Mouse (Mus musculus) neutrophil, adult 5-6 weeks (primary cell): Measurements from ENCODE around the gene Stx8. TPM values are rescaled to one million over a fixed set of nuclear protein-coding genes. Genes with fewer than 3 reads are reported as not detected.

Source experiments
- ATAC-seq: fragments of 151-379, 151-347 bp; 2 replicates; pipeline ENCODE4 v1.8.0; 2017; ENCODE audit warnings: mild to moderate bottlenecking, moderate TSS enrichment; ENCODE audit not compliant: insufficient number of reproducible peaks, poor library complexity, low FRiP score, severe bottlenecking; ENCODE audit errors: extremely low read depth
- total RNA-seq: library from RNA; stranded (forward); fragments of 200-1000 nt; gene quantifications from 2 replicates; pipeline ENCODE4 v1.2.3, GENCODE M21; 2017

Gene Stx8
- total RNA-seq, 1 experiment from 2014 or later, result 43.9 TPM

DNA sequence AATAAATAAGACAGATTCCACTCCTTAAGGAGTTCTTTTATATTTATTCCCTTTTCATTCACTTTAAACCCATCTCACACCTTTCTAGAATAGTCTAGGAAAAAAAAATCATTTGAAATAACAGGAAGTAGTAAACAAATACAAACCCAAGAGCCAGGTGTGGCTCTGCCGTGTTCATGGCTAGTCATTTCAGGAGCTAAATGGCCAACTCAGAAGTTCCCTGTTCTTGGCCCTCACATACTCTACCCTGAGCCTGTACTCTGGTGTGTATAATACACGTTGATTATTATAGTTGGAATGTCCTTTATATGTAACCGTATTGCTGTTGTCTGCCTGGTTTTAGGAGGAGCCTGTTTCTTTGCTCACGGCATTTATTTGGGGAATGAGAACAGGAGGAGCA, 152.7 kb downstream of the Stx8 start:
- no peak for ATAC-seq

DNA sequence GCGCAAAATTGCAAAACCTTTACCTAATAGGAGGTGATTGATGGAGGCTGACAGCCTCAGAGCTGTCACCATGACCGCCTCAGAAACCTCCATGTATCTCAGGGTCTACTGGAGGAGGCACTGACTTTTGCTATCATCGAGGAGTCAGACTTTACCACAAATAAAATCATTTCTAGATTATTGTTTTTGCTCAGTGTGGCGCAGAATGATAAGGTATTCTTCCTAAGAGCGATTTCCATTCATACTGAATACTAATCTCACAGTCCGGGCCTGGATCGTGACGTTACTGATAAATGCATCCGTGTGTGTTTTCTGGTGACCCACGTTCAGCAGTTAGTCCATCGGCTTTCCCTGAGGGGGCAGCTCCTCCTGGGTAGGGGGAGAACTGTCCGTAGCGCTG, 153.1 kb downstream of the Stx8 start:
- no peak for ATAC-seq

DNA sequence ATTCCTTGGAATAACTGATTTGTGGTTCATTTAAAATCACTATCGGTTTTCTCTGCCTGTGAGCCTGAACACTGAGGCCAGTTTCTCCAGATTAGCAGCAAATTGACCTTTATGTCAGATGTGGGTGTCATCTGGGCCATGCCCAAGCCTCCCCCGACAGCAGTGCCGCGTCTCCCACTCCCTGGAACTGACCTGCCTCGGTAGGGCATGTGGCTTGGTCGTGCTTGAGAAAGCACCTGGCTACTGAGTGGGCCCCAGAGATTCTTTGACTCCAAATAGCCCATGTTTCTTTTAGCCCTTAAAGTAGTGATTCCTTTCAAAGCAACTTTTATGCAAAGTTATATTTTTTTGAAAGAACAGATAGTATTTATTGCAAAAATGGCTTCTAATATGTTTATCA, 155.3 kb downstream of the Stx8 start:
- ATAC-seq, result no peak

DNA sequence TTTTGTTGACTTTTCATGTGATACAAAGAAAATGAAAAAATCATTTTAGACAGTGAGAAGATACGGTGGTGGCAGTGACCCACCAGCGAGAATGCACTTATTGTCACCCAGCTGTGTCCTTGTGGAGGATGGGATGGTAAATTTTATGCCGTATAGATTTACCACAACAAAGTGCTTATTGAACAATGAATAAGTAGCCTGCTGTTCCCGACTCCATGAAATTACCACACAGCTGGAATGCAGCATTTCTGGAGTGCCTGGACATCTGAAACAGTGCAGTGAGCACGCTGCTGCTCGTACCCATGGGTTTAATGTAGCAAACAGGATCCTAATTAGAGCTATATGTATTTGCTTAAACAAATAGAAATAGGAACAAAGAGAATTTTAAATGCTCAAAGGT, 155.7 kb downstream of the Stx8 start:
- ATAC-seq, result no peak

DNA sequence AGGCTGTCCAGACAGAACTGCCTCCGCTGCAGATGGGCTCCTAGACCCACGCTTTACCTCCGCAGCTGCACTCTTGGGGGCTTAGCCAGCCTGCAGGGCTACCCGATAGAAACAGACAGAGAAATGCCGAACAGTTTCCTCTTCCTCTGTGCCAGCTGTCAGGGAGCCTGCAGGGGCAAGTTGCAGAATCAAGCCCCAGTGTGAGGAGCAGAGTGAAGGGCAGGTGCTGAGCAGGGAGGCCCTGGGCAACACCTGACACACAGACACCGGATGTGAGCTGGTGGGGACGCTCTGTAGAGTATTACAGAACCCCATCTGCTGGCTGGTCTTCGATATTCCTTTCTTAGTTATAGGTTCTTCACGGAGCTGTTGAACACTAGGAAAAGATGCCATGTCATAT, 160.1 kb downstream of the Stx8 start:
- no peak for ATAC-seq

DNA sequence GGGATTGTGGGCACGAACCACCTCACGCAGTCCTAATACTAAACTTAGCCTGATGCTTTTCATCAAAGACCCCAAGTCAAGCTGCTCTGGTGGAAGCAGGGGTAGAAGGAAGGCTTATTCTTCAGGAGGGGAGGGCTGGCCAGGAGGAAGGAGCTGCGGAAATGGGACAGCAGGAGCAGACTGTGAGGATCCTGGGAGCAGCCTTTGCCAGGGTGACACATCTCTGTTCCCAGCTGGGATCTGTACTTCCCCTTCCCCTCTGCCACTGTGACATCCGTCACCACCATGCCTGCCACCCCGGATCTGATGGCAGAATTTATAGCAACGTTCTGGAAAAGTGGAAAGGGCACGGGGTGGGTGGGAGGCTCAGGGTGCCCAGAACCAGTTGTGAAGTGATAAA, 168.5 kb downstream of the Stx8 start:
- no peak for ATAC-seq

DNA sequence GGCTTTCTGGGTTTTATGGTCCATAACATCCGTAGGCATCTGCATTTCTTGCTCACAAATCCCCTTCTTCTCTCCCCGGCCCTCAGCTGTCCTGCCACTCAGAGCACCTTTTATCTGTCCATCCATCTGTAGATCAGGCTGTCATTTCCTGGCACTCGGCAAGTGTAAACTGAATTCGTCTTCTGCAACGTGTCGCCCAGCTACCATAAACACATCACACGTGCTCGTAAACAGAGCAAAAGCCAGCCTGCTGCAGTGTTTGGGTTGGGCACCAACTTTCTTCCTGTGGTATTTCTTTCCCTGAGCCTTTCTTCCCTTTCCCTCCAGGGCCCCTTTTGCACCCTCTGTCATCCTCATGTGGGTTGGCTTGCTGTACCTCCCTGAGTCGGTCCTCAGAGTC, 169.4 kb downstream of the Stx8 start:
- ATAC-seq, result no peak

DNA sequence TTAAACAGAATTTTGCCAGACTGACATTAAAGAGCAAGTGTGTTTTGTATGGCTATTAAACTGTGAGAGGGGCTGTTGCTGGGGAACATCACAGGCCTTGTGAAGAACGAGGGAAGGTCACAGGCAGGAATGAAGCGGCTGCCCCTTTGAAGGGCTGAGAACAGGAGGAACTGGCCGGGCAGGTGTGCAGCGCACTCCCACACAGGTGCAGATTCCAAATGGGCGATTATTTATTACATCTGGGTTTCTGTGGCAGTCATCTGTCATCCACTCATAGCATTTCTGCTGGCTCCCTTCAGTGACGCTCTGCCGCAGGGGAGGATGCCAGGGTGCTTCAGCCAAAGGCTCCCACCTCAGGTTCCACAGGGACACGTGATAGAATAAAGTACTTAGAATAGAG, 170.7 kb downstream of the Stx8 start:
- no peak for ATAC-seq

DNA sequence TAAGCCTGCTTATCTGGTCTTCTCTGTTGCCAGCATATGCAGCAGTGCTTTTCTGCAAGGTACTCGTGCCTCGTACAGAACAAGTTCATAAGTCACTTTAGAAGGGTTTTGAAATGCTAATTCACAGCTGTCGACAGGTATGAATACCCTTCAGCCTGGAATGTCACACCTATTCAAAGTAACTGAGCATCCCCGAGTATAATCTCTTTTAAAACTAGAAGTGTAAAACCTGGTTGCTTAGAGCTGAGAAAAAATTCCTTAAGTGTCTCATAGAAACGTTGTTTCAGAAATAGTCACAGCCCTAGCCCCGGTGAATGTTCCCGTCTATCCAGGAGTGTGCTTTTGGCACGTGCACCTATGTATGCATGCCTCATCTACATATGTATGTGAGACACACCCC, 176.3 kb downstream of the Stx8 start:
- no peak for ATAC-seq

DNA sequence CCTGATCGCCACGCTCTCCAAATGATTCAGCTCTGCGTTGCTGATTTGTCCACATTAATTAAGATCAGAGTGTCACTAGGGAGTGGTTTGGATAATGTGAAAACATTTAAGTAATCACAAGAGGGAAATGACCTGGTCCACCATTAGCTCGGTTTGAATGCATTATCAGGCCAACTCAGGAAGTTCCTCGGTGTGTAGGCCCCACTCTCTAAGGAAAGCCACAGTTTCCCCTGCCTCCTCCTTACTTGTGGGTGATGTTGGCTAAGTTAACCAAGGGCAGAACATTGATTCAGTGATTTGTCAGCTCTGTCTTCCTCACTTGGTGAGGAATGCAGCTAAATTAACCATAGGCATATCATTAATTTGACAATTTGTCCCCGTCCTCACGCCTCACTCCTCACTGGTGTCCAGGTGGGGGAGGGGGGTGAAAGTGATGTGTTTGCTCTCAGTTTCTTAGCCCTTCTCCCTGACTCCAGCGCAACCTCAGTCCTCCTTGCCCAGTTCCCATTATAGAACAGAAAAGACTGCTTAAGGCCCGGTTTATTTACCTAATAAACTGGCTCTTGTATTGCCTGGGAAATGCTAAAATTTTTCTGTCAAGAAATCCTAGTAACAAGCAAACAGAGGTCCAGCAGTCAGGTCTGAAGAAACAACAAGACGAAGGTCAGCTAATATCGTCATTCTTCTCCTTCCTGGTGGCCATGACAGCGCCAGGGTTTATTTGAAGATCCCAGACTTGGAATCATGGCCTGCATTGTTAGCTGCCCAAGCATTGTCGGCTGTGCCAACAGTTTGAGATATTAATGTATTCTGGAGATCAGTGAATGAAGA, 178.5 kb downstream of the Stx8 start:
- ATAC-seq, result no peak

DNA sequence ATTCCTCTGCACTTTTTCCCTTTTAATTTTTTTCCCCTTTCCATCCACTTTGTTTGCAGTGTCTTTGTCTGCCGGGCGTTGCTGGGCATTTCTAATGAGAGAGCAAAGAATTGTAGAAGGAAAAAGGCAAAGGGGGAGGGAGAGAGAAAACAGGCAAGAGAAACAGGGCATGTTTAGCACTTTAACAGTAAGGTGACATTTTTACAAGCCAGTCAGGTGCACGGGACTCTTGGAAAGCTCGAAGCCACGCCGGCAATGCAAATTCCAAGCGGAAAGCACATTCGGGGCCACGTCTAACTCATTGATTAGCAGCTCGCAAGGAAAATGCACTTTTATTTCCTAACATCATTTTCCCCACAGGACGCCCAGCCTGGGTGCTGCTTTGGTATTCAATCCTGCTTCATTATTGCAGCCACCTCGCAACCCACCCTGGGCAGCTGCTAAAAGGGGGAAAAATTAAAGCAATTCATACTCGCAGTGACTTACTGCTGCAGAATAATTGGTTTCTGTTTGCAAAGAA, 179.1 kb downstream of the Stx8 start:
- ATAC-seq, result no peak

DNA sequence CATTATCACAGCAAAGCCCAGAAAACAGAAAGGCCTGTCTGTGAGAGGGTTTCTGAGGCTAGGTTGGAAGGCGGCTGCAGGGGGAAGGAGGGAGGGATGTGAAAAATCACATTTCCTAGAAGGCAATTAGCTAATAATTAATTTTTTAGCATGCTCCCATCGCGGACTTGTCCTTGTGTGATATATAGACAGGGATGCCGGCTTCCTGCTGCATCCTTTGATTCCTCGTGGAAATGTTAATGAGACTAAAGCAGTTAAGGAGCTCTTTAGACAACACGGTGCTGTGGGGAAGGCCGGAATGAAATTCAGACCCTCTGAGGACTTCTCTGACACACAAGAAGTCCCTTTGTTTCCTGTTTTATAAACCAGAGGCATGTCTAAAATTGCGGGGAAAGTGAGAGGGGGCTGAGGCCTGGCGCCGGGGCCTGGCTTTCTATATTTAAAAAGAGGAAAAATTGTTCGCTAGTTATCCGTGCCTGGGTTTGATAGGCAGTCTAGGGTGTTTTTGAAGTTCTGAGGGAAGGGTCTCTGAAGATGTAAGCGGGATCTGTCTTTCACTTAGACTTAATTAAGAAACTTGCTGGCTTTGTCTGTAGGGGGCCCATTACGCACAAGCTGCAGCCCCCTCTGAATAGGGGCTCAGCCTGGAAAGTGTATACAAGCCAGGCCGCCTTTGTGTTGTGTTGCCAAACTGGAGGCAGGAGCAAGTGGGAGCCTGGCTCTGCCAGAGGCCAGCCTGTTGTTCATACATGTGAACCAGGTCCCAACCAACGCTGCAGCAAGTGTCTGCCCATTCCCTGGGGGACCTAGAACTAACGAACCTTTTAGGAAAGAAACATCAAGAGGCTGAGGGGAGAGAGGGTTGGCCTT, 179.8 kb downstream of the Stx8 start:
- no peak for ATAC-seq

DNA sequence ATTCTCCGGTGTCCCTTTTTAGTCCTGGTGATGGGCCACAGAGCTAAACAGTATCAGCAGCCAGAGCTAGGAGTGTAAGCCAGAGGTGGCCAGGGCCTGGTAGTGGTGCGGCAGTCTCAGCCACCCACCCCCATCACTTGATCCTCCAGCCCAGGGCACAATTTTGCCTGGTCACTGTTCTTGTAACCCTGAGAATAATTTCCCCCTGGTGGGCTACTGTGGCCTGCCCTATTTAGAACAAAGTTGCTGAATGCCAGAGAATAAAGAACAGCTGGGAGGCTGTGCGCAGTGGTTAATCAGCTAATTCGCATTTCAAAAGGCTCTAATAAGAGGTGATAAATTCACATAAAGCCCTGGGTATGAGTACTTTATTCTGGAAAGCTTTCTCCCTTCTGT, 180.5 kb downstream of the Stx8 start:
- no peak for ATAC-seq

DNA sequence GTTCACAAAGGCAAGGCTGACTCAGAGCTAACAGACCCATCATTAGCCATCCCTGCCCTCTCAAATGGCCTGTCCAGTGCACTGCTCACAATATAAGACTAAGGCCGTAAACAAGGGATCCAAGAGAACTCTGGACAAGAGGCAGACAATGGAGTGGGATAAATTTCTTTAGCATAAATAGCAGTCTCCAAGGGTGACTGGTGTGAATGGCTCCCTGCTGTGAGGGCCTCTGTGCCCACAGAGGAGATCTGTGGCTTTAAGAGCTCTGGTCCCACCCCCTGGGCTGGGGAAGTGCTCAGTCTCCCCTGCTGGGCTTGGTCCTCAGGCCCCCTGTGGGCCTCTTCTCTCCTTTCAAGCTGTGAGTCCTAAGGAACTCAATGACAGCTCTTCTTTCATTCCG, 184.9 kb downstream of the Stx8 start:
- no peak for ATAC-seq

DNA sequence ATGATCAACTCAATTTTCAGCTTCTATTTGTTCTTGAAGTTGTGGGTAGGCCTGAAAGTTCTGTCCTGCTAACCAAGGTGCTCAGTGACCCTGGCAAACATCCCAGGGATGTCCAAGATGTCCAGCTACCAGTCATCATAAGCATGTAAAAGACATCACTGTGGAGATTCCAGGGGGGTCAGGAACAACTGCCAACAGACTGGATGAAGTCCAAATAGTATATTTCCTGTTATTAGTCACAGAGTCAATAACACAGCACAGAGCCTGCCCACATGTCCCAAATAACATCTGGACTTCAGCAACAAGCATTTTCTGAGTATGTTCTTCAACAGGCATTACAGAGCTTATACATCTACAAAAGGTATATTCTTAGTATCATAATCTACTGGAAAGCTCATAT, 189.8 kb downstream of the Stx8 start:
- no peak for ATAC-seq

DNA sequence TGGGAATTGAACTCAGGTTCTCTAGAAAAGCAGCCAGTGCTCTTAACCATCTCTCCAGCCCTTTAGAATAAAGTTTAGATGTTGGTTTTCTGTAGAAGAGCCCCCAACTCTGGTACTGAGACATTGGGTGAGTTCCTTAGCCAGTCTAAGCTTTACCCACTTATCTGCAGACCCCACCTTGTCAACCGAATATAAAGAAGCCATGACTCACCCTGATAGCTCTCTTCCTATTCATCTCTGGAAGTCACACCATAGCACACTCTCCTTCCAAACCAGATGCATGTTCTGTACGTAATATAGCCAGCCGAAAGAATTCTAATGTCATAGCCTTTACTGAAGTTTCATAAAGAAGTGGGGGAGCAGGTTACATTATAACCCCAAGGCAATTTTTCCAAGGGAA, 192.2 kb downstream of the Stx8 start:
- no peak for ATAC-seq

DNA sequence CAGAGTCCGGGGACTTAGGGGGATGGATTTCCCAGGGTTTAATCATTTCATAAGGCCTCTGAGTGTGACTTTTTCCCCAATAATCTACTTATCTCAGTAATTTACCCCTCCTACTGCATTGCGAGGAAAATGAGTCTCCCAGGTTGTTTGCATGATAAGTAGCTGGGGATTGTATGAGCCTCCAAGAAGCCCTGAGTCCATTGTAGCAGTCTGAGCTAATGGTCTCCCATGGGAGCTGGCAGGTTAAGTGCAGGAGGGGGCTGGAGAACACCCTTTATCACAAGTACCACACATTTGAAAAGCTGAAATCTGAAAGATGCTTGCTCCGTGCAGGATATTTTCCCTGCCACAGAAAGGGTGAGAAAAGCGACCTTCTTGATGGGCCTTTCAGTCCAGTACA, 193.9 kb downstream of the Stx8 start:
- ATAC-seq, result no peak

DNA sequence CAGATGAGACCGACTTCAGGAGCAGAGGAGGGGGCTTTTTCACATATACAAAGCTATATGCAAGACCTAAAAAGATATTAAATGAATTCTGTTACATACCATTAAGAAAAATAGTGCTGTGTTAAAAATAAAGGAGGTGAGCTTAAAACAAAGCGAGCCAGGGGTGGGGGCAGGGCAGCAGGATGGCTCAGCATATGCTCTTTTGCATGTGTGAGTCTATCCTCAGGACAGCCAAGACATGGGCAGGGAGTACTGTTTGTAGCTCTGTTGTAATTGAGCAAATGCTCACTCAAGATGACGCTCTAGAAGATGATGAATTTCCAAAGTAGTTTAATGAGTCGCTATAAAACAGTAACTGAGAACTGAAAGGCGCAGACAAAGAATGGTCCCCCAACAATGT, 198.4 kb downstream of the Stx8 start:
- ATAC-seq, result no peak

DNA sequence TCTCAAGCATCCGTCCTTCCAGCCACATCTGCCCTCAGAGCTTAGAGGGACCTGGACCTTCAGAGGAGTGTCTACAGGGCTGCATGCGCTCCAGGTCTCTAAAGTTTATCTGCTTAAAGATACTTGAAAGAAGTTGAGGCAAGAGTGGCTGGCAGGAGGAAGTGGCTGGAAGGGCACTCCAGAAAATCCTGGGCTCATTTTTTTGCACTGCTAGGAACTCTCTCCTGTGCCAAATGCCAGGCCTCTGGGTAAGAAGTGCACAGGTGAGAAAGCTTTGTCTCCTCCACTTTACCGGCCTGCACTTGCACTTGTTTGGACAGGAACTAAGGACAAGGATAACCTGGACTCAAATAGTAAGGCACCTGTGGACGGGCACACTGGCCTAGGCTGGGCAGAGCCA, 202.4 kb downstream of the Stx8 start:
- no peak for ATAC-seq

DNA sequence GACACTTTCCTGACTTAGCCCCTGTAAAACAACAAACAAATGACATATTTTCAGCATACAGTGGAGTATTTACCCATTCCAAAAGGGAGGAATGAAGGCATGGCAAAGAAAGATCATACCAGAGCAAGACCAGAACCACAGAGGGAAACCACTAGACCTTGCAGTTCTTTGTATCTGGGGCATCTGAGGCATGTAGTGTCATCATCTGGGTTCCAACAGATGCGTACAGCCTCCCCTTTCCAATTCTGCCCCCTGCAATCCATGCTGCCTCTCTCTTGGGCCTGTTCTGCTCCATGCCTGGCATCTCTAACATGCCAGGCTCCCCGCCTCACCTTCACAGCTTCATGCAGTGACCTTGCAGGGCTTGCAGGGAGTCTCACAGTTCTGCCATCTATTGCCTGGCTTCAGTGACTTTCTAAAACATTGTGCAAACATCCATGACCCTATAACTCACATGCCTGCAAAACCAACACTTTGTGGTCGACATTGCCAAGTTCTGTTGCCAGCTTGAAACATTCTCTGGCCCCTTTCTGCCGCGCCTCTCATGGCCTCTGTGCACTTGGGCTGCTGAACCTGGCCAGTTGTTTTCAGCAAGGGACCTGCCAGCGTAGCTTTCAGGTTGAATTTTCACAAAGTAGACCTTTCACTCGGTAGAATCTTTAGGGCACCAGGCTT, 206.1 kb downstream of the Stx8 start:
- no peak for ATAC-seq
